Comparison of ENCODE assay signal across 18 mouse cellular contexts in the genomic region with DNA sequence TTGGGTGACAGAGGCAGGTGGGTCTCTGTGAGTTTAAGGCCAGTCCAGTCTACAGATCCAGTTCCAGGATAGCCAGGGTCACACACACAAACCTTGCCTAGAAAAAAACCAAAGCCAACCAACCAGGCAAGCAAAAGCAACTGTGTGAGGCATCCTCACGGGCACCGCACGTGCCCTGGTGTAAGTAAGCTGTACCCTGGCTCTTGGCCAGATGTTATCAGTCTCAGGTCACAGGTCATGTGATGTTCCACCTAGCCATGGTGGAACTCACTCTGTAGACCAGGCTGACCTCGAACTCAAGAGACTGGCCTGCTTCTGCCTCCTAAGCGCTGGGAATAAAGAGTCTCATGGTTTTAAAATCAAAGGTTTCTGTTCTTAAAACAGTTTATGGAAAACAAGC. TPM values are rescaled to one million over a fixed set of nuclear protein-coding genes. Genes with fewer than 3 reads are reported as not detected.
"Had no signal": no experiment of that assay in that cellular context is flagged by ENCODE, and none has a peak within 500 bp of the region (broad histone marks: within the 10 kb centered on the region; RNA-seq: fewer than 3 reads in every experiment).

No protein-coding gene starts in this region.

- H3K9me3 ChIP-seq: midbrain, embryonic 10.5 days; midbrain, embryonic 12.5 days; neural tube, embryonic 13.5 days; neural tube, embryonic 15.5 days; stomach, embryonic 15.5 days had no signal

- ATAC-seq: midbrain, embryonic 16.5 days had no signal

- H3K4me3 ChIP-seq: midbrain, embryonic 10.5 days; midbrain, embryonic 12.5 days; myocyte; neural tube, embryonic 13.5 days; neural tube, embryonic 15.5 days; stomach, embryonic 15.5 days had no signal

- H3K9ac ChIP-seq: lung, embryonic 14.5 days; midbrain, embryonic 12.5 days; neural tube, embryonic 13.5 days; neural tube, embryonic 15.5 days; stomach, embryonic 15.5 days had no signal

- H3K36me3 ChIP-seq: neural tube, embryonic 13.5 days; neural tube, embryonic 15.5 days; stomach, embryonic 15.5 days had no signal

- H3K27me3 ChIP-seq: midbrain, embryonic 12.5 days; neural tube, embryonic 13.5 days; stomach, embryonic 15.5 days had no signal

- H3K4me1 ChIP-seq: midbrain, embryonic 12.5 days had no signal

- DNase-seq: lung, adult 18-20 months; right cerebral cortex, postnatal 14 days had no signal

- H3K27ac ChIP-seq: midbrain, embryonic 10.5 days; midbrain, embryonic 12.5 days; neural tube, embryonic 13.5 days; neural tube, embryonic 15.5 days; stomach, embryonic 15.5 days; stomach, postnatal 0 days had no signal

- H3K4me2 ChIP-seq: lung, embryonic 14.5 days; midbrain, embryonic 12.5 days; neural tube, embryonic 13.5 days; neural tube, embryonic 15.5 days; stomach, embryonic 15.5 days had no signal

RNA-seq across cellular contexts. Expression of a gene that starts 6.8 kb away (rescaled TPM):
- total RNA-seq: megakaryocyte, adult 5-6 weeks; megakaryocyte-erythroid progenitor cell, adult 5-6 weeks had no signal
- polyA plus RNA-seq: lung, embryonic 14.5 days; midbrain, embryonic 10.5 days; midbrain, embryonic 14.5 days; midbrain, embryonic 16.5 days; myocyte; neural tube, embryonic 11.5 days; neural tube, embryonic 13.5 days; neural tube, embryonic 15.5 days; spleen, adult 2 months; testis, adult 2 months; urinary bladder, adult 2 months had no signal

RNA-seq across cellular contexts. Expression of a gene that starts 45.8 kb away (rescaled TPM):
- total RNA-seq: megakaryocyte-erythroid progenitor cell, adult 5-6 weeks had no signal
